Mouse (Mus musculus) gastrocnemius, adult 2 months (tissue): ENCODE data around the gene Col25a1. TPM values are rescaled to one million over a fixed set of nuclear protein-coding genes. Genes with fewer than 3 reads are reported as not detected.

Experiments
- DNase-seq: peaks from one replicate; pipeline ENCODE4 v3.0.0; 2022
- H3K27ac ChIP-seq: fragments of 200-600 bp; 2 replicates; pipeline ENCODE4 v1.8.1; 2022; ENCODE audit warnings: mild to moderate bottlenecking
- H3K4me3 ChIP-seq: fragments of 200-600 bp; 2 replicates; pipeline ENCODE4 v1.8.1; 2022; ENCODE audit warnings: mild to moderate bottlenecking, moderate library complexity
- CTCF ChIP-seq: fragments of 200-600 bp; IDR thresholded peaks from 2 replicates; pipeline ENCODE4 v1.8.1; 2022; ENCODE audit warnings: antibody characterized with exemption, mild to moderate bottlenecking, moderate library complexity
- intact Hi-C: fragments of 180-260 bp; cut with DNase I; formaldehyde crosslinking; loops from one replicate; pipeline ENCODE4 v1.15.1; 2025
- total RNA-seq, 2 experiments: library from RNA; stranded (reverse); gene quantifications; 2 replicates each; pipeline ENCODE4 v1.2.3; 2021

Gene Col25a1
- total RNA-seq, 2 experiments from 2014 or later: 0.06 TPM; not detected in 1

- no peak overlapping the region for H3K27ac ChIP-seq
- TF ChIP-seq CTCF: no peak
- no peak overlapping the region for H3K4me3 ChIP-seq
- intact Hi-C loops: loop anchor here (10.0 kb wide), 1 partner anchor 78 kb away; no protein-coding TSS in a partner anchor
- no peak for DNase-seq
Measured at GRCm38 (mm10) chr3:130573243-130573642, 441.9 kb downstream of the Col25a1 start.

GRCm38 (mm10) chr3:130574652-130575051 is 443.4 kb downstream of the Col25a1 start:
- intact Hi-C loops: loop anchor here (2.0 to 10.0 kb wide), 2 partner anchors 80 to 478 kb away; no protein-coding TSS in a partner anchor
- H3K4me3 ChIP-seq: peak overlapping the region; percentile 30; the same call in 1 of the 2 replicates
- no peak overlapping the region for H3K27ac ChIP-seq
- no peak for DNase-seq
- TF ChIP-seq CTCF: peak; percentile 74

- no peak overlapping the region for H3K4me3 ChIP-seq
- H3K27ac ChIP-seq: no peak overlapping the region
- peak; percentile 54 for TF ChIP-seq CTCF
- intact Hi-C loops: loop anchor here (10.0 kb wide), 1 partner anchor 82 kb away; no protein-coding TSS in a partner anchor
- DNase-seq: no peak
Measured at GRCm38 (mm10) chr3:130576683-130577082, 445.4 kb downstream of the Col25a1 start.

- Histone ChIP-seq H3K27ac (no peak overlapping the region), H3K4me3 (no peak overlapping the region)
- no peak for TF ChIP-seq CTCF
- intact Hi-C loops: loop anchor here (10.0 kb wide), 1 partner anchor 85 kb away; no protein-coding TSS in a partner anchor
- DNase-seq: peak; percentile 27
Measured at GRCm38 (mm10) chr3:130579501-130579900, 448.2 kb downstream of the Col25a1 start.

- no peak for DNase-seq
- H3K27ac ChIP-seq: no peak overlapping the region
- no peak for TF ChIP-seq CTCF
- intact Hi-C loops: no loop called here
- no peak overlapping the region for H3K4me3 ChIP-seq
Measured at GRCm38 (mm10) chr3:130581577-130581976, 450.3 kb downstream of the Col25a1 start.

GRCm38 (mm10) chr3:130582903-130583664 is 451.8 kb downstream of the Col25a1 start:
- intact Hi-C loops: no loop called here
- no peak overlapping the region for H3K27ac ChIP-seq
- H3K4me3 ChIP-seq: no peak overlapping the region
- DNase-seq: no peak
- TF ChIP-seq CTCF: no peak

GRCm38 (mm10) chr3:130584007-130584406 is 452.7 kb downstream of the Col25a1 start:
- TF ChIP-seq CTCF: no peak
- intact Hi-C loops: no loop called here

GRCm38 (mm10) chr3:130595050-130595449 is 463.7 kb downstream of the Col25a1 start:
- no peak overlapping the region for H3K27ac ChIP-seq
- DNase-seq: no peak
- no peak for TF ChIP-seq CTCF
- intact Hi-C loops: no loop called here
- no peak overlapping the region for H3K4me3 ChIP-seq

More at GRCm38 (mm10) chr3:130584007-130584406, 452.7 kb downstream of the Col25a1 start:
- no peak for DNase-seq
- Histone ChIP-seq H3K4me3 (no peak overlapping the region), H3K27ac (no peak overlapping the region)

GRCm38 (mm10) chr3:130601491-130601890 is 470.2 kb downstream of the Col25a1 start:
- intact Hi-C loops: no loop called here
- no peak overlapping the region for H3K4me3 ChIP-seq
- no peak overlapping the region for H3K27ac ChIP-seq
- no peak for DNase-seq
- no peak for TF ChIP-seq CTCF

GRCm38 (mm10) chr3:130607924-130608323 is 476.6 kb downstream of the Col25a1 start:
- peak; percentile 58 for TF ChIP-seq CTCF

GRCm38 (mm10) chr3:130614444-130614843 is 483.1 kb downstream of the Col25a1 start:
- intact Hi-C loops: no loop called here
- DNase-seq: no peak
- Histone ChIP-seq H3K4me3 (no peak overlapping the region), H3K27ac (no peak overlapping the region)
- TF ChIP-seq CTCF: no peak

More at GRCm38 (mm10) chr3:130607924-130608323, 476.6 kb downstream of the Col25a1 start:
- intact Hi-C loops: no loop called here
- DNase-seq: no peak
- no peak overlapping the region for H3K27ac ChIP-seq
- H3K4me3 ChIP-seq: no peak overlapping the region

- intact Hi-C loops: loop anchor here (5.0 kb wide), 1 partner anchor 67 kb away; no protein-coding TSS in a partner anchor
- no peak overlapping the region for H3K4me3 ChIP-seq
- DNase-seq: no peak
- H3K27ac ChIP-seq: no peak overlapping the region
- TF ChIP-seq CTCF: no peak
Measured at GRCm38 (mm10) chr3:130615625-130616024, 484.3 kb downstream of the Col25a1 start.

GRCm38 (mm10) chr3:130617439-130617898 is 486.2 kb downstream of the Col25a1 start, which contains the start of gene Etnppl:
Etnppl (plus strand) TSS chr3:130617448.
- TF ChIP-seq CTCF: no peak
- intact Hi-C loops: loop anchor here (5.0 kb wide), 1 partner anchor 65 kb away; no protein-coding TSS in a partner anchor
- Histone ChIP-seq H3K4me3 (peak within 1 kb of the TSS; percentile 21; the same call in 1 of the 2 replicates), H3K27ac (no peak within 1 kb of the TSS)
- no peak for DNase-seq
